Mouse (Mus musculus): ENCODE data around the gene Atp6v0d1. TPM values are rescaled to one million over a fixed set of nuclear protein-coding genes. Genes with fewer than 3 reads are reported as not detected.

Gene Atp6v0d1
- polyA plus RNA-seq, 1 experiment, result 110 TPM

GRCm38 (mm10) chr8:105481013-105481412 lies 84.8 kb downstream of the Atp6v0d1 start:
- DNase-seq (ENCODE audit: low read depth, low spot score), result no peak
- WGBS, result 83% methylated on average over 2 of the region's 2 CpGs

- no peak for DNase-seq (ENCODE audit: low read depth, low spot score)
- WGBS, result 78% methylated on average over 3 of the region's 3 CpGs
Measured at GRCm38 (mm10) chr8:105477792-105478191, 88.1 kb downstream of the Atp6v0d1 start.

- DNase-seq (ENCODE audit: low read depth, low spot score), result no peak
- WGBS, result 56% methylated on average over 25 of the region's 25 CpGs
Measured at GRCm38 (mm10) chr8:105476628-105477413, 89.0 kb downstream of the Atp6v0d1 start.

- 98% methylated on average over 7 of the region's 7 CpGs for WGBS
- DNase-seq (ENCODE audit: low read depth, low spot score), result no peak
Measured at GRCm38 (mm10) chr8:105476161-105476560, 89.7 kb downstream of the Atp6v0d1 start.

GRCm38 (mm10) chr8:105475742-105476141 lies 90.1 kb downstream of the Atp6v0d1 start:
- 91% methylated on average over 8 of the region's 8 CpGs for WGBS
- DNase-seq (ENCODE audit: low read depth, low spot score), result no peak

GRCm38 (mm10) chr8:105475254-105475653 lies 90.6 kb downstream of the Atp6v0d1 start:
- no peak for DNase-seq (ENCODE audit: low read depth, low spot score)
- WGBS, result 79% methylated on average over 4 of the region's 4 CpGs

GRCm38 (mm10) chr8:105474680-105475079 lies 91.2 kb downstream of the Atp6v0d1 start:
- DNase-seq (ENCODE audit: low read depth, low spot score), result no peak
- WGBS, result 6% methylated on average over 5 of the region's 5 CpGs

Other genes starting within 250 kb of the Atp6v0d1 start
- 4.6 and 5.8 TPM in 2 replicates for gene Lrrc29, start 239.8 kb downstream of the Atp6v0d1 start, polyA plus RNA-seq (2012; rRNA removed)
- 120 and 134 TPM in 2 replicates for gene Tmem208, start 239.7 kb downstream of the Atp6v0d1 start, polyA plus RNA-seq (2012; rRNA removed)
- 20.1 and 28.9 TPM in 2 replicates for gene Fhod1, start 218.1 kb downstream of the Atp6v0d1 start, polyA plus RNA-seq (2012; rRNA removed)
- gene Slc9a5, start 217.2 kb downstream of the Atp6v0d1 start, polyA plus RNA-seq (2012; rRNA removed), result 2.7 and 4.0 TPM in 2 replicates
- gene Plekhg4, start 192.8 kb downstream of the Atp6v0d1 start, polyA plus RNA-seq (2012; rRNA removed), result 0.52 and 0.73 TPM in 2 replicates
- gene Kctd19, start 152.5 kb downstream of the Atp6v0d1 start, polyA plus RNA-seq (2012; rRNA removed), result 0.07 TPM in 1 of 2 replicates, not detected in the other
- 0.12 and 0.25 TPM in 2 replicates for gene Lrrc36, start 152.5 kb downstream of the Atp6v0d1 start, polyA plus RNA-seq (2012; rRNA removed)
- gene Tppp3, start 94.5 kb downstream of the Atp6v0d1 start, polyA plus RNA-seq (2012; rRNA removed), result 73.9 and 101 TPM in 2 replicates
- gene Zdhhc1, start 69.1 kb downstream of the Atp6v0d1 start, polyA plus RNA-seq (2012; rRNA removed), result 15.0 and 16.3 TPM in 2 replicates
- gene Hsd11b2, start 47.3 kb downstream of the Atp6v0d1 start, polyA plus RNA-seq (2012; rRNA removed), result 19.6 and 50.5 TPM in 2 replicates
- gene Ripor1, start 39.2 kb upstream of the Atp6v0d1 start, polyA plus RNA-seq (2012; rRNA removed), result 7.1 and 10.2 TPM in 2 replicates
- gene Ctcf, start 70.5 kb upstream of the Atp6v0d1 start, polyA plus RNA-seq (2012; rRNA removed), result 9.2 and 14.7 TPM in 2 replicates
- gene Agrp, start 71.3 kb upstream of the Atp6v0d1 start, polyA plus RNA-seq (2012; rRNA removed), result 0.21 and 0.32 TPM in 2 replicates
- gene Carmil2, start 120.2 kb upstream of the Atp6v0d1 start, polyA plus RNA-seq (2012; rRNA removed), result 4.1 and 4.3 TPM in 2 replicates
- gene Acd, start 135.1 kb upstream of the Atp6v0d1 start, polyA plus RNA-seq (2012; rRNA removed), result 25.5 and 26.4 TPM in 2 replicates
- 9.2 and 11.5 TPM in 2 replicates for gene Pard6a, start 135.1 kb upstream of the Atp6v0d1 start, polyA plus RNA-seq (2012; rRNA removed)
- not detected in 2 replicates for gene 4933405L10Rik, start 141.6 kb upstream of the Atp6v0d1 start, polyA plus RNA-seq (2012; rRNA removed)
- 5.8 and 6.6 TPM in 2 replicates for gene Enkd1, start 142.2 kb upstream of the Atp6v0d1 start, polyA plus RNA-seq (2012; rRNA removed)
- 5.6 and 8.7 TPM in 2 replicates for gene Gfod2, start 192.6 kb upstream of the Atp6v0d1 start, polyA plus RNA-seq (2012; rRNA removed)

Data from large intestine, adult 2 months (tissue).